Mouse (Mus musculus) adrenal gland, adult 2 months (tissue): ENCODE results near the gene Polrmt. TPM values are rescaled to one million over a fixed set of nuclear protein-coding genes. Genes with fewer than 3 reads are reported as not detected.
"Not testable (repeated sequence)": the region's sequence is repeated elsewhere in the genome, so short reads cannot be mapped to it uniquely, and the experiment has no call there.

ENCODE experiments used
- DNase-seq: peaks from one replicate; pipeline ENCODE4 v3.0.0; 2021
- polyA plus RNA-seq: library from polyadenylated mRNA; depleted of rRNA; stranded (reverse); fragments of >200 nt; gene quantifications from 2 replicates; pipeline ENCODE4 v1.2.3, GENCODE M21; 2012
- total RNA-seq, 2 experiments: library from RNA; stranded (reverse); gene quantifications; 2 replicates each; pipeline ENCODE4 v1.2.3; 2021

The Polrmt gene
- total and polyA plus RNA-seq, 3 experiments: 55.4 to 87.6 (median 62.8) TPM

GRCm38 (mm10) chr10:79774486-79775279 lies 28.3 kb upstream of the Polrmt start:
- no peak for DNase-seq

GRCm38 (mm10) chr10:79773208-79773607 lies 26.8 kb upstream of the Polrmt start:
- DNase-seq: no peak

DNA sequence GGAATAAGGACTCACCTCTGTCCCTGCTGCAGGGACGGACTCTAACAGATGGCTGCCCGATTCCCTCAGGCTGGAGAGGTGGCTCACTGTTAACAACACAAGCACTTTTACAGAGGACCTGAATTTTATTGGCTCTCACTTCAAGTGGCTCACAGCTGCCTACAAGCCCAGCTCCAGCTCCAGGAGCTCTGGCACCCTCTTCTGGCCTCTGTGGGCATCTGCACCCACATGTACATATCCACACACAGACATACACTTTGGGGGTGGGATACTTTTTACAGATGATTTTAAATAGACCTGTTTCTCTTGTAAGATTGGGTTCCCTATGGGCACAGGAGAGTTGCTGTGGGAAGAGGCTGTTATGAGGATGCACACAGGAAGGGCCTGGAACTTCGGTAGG lies 25.9 kb upstream of the Polrmt start:
- DNase-seq: no peak

GRCm38 (mm10) chr10:79769329-79769728 lies 22.9 kb upstream of the Polrmt start:
- no peak for DNase-seq

DNA sequence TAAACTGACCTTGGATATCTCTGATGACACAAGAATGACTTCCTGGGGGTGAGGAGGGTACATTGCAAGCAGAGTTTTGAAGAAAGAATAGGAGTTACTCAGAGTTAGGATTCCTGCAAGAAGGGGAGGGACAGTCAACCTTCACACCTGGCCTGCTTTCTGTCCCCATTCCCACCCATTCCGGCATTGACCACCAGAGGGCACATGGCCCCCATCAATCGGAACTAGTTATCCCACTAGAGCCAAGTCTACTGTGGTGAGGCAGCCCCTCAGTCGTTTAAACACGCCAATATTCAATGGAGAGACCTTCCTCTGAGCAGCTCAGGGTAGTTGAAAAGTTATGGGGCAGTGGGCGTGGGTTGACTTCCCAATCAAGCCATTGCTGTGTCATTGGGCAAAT lies 22.0 kb upstream of the Polrmt start:
- peak; percentile 75 for DNase-seq

- DNase-seq: peak; percentile 95
Observed at GRCm38 (mm10) chr10:79767372-79768244, 21.2 kb upstream of the Polrmt start.

DNA sequence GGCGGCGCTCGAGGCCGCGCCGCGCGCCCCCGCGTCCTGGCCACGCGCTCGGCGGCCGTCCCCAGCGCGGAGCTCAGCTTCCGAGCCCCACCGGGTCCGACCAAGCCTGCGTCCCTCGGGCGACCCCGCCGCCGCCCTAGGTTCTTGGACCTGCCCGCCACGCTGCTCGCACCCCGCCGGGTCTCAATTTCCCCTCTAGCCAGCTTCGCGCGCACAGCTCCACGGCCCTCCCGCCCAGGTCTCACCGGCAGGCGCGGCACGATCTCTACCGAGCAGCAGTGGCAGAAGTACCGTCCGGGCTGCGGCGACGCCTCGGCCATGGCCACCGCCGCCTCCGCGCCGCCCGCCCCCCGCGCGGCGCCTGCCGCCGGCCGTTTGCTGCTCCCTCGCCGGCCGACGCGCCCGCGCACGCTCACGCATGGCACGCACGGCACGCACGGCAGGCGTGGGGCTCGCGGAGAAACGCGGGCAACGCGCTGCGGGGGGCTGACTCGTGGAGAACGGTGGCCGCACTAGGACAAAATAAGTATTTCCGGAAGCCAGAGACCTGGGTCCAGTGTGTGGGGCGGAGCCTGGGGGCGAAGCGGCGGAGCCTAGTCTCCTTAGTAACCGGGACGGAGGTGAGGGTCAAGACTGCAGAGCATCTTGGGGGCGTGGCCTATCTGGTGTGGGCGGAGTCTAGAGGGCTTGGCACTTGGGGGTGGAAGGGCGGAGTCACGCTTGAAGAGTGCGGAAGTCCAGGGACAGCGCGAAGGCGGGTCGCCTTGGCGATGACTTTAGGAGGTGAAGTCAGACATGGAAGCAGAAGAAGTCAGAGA lies 20.3 kb upstream of the Polrmt start, which contains the start of gene Rnf126:
Gene Rnf126, minus strand, starts transcription at position 445 of the 818 bp plus-strand sequence.
- DNase-seq: peak; percentile 100

DNA sequence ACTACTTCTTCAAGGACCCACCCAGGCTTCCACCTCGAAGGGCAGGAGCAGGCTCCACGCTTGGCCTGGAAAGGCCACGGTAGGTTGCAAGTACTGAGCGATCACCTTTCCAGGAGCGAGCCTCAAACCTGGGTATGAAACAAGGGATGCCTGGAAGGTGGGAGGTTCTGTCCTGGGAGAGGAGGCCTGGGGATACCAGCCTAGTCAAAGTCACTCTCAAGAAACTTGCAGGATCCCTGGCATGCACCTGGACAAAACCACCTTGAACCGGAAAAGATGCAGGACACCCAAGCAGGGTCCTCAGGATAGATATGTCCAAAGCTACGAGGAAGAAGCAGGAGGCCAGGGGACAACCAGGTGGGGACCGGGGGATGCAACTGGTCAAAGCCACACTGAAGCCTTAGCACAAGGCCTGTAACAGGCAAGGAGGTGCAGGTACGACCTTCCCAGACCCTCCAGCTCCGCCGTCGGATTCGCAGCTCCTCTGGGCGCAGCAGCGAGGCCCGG lies 19.7 kb upstream of the Polrmt start:
- no peak for DNase-seq

- DNase-seq: no peak
Observed at GRCm38 (mm10) chr10:79765228-79765745, 18.9 kb upstream of the Polrmt start.

GRCm38 (mm10) chr10:79764234-79764633 lies 17.9 kb upstream of the Polrmt start:
- no peak for DNase-seq

GRCm38 (mm10) chr10:79762875-79763274 lies 16.5 kb upstream of the Polrmt start:
- no peak for DNase-seq

GRCm38 (mm10) chr10:79760603-79761143 lies 14.3 kb upstream of the Polrmt start:
- no peak for DNase-seq

GRCm38 (mm10) chr10:79759675-79760074 lies 13.3 kb upstream of the Polrmt start:
- DNase-seq: not testable (repeated sequence)

DNA sequence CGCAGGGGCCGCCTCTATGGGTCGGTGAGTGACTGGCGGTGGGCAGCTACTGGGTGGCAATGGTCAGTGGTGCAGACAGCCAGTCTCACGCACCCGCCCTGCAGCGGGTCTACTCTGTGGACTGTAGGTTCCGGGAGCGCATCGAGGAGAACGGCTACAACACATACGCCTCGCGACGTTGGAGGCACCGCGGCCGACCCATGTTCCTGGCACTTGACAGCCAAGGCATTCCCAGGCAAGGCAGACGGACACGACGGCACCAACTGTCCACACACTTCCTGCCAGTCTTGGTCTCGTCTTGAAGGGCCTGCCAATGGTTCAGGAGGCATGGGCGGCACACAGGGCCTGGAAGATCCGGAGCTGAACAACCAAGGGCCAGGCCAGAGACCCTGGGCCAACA lies 10.3 kb upstream of the Polrmt start:
- DNase-seq: no peak

DNA sequence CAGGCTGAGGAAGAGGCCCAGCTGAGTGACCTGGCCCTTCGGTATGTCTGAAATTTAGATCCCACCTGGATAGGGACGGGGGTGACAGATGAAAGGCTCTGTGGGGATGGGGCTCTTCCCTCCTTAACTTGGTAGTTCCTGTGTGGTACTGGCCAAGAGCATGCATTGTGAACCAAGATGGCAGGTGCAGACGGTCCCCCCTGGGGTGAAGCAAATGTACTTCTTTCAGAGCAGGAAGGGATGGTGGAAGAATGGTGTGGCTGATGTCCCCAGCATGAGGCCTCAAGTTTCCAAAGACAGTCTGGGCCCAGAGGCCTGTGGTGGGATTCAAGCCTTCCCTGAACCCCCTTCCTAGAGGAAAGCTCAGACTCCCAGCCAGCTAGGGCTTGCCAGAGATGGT lies 9.5 kb upstream of the Polrmt start:
- no peak for DNase-seq

DNA sequence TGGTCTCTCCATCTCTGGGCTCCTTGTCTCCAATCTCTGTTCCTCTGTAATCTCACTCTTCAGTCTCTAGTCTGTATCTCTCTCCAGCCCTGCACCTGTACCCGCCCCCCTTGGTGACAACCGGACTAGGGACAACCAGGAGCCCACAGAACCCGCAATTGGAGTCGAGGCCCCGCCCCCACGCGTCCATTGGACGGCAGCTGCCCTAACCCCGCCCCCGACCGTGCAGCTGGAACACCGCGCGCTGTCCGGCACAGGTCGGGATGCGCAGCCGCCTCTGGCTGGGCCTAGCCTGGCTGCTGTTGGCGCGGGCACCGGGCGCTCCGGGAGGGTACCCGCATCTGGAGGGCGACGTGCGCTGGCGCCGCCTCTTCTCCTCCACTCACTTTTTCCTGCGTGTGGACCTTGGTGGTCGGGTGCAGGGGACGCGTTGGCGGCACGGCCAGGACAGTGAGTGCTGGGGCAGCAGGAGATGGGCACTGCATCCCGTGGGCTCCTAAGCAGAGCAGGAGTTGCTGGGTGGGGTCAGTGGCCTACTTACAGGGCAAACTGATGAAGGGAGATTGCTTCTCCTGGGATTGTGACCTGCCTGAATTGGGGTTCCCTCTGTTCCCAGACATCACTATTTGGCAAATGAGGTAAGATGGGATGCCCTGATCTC lies 8.6 kb upstream of the Polrmt start, which contains the start of gene Fgf22:
Gene Fgf22, plus strand, starts transcription at position 221 of the 661 bp plus-strand sequence.
- DNase-seq: peak; percentile 88

DNA sequence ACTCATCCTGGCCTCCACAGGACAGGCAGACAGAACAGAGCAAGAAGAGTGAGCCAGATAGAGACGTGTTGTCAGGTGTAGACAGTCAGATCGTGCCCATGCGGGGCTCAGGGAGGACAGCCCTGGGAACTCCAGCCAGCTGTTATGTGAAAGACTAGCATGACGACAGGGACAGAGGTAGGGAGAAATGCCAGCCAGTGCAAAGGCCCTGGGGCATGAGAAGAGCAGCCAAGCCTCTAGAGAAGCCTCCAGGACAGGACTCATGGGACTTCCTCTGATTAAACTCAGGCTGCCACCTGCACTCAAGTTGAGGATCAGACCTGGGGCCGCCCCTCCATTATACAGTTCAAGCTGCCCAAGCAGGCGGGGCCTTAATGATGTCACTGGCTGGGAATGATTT lies 2.1 kb upstream of the Polrmt start:
- no peak for DNase-seq

- no peak for DNase-seq
Observed at GRCm38 (mm10) chr10:79746774-79747151, 382 bp upstream of the Polrmt start.

- DNase-seq: no peak
Observed at GRCm38 (mm10) chr10:79745411-79745810, 970 bp downstream of the Polrmt start.

DNA sequence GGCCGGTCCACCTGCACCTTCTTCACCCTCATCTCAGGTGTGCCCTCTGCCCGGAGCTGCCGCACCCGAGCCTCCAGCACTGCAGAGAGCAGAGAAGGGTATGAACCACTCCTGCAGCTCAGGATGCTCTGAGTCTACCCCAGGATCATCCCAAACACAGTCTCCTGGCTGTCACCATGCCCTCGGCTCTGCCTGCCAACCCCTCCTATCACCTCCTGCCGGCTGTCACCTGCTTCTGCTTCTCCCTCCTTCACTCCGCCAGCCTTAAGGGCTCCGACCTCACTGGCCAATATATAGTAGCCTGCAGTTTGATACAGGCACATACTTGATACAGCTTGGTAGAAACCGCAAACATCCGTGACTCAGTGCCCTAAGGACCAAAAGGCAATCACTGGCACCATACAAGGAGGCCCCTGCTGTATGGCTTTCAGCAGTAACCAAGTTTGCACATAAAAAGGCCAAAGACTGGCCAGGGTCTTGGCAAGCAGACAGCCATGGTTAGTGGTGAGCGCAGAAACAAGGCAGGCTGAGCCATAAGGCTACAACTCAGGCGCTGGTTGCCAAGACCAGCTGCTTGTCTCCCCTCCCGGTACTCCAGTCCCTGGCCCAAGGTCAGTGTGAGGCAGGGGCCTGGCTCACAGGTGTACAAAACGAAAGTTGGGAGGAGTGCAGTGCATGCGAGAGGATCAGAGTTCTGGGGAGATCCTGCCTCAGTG lies 2.6 kb downstream of the Polrmt start:
- DNase-seq: no peak
